22 mouse cellular contexts compared by ENCODE assay signal in the genomic region with DNA sequence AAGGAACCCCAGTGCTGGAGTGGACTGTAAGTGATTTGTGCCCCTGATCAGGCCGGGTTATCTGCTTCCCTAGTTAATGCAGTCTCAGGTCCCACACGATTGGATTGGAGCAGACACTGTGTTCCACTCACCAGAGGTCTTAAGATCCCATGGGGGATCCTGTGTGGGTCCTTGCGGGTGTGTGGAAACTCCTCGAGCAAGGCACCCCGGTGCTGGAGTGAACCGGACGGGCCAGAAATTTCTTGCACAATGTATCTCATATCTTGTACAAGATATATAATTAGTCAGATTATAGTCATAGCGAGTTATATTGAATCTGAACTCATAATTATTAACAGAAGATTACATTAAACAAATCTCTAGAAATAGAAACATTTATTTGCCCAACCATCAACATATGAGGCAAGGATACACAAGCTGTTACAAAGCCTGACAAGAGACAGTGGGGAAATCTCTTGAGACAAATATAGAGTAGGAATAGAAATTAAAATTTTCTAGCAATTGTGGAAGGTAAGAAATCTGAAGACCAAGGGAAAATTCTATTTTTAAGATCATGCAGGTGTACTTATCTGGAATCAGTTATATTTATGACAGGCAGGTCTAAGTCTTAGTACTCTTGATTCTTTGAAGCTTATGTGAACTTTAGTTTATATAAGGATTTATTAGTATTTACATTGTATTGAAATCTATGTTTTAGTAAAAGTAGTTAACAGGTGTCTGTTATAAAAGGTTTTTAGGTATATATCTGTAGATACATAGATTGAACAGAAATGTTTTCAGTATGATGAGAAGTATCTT. TPM values are rescaled to one million over a fixed set of nuclear protein-coding genes. Genes with fewer than 3 reads are reported as not detected.
"Had no signal": no experiment of that assay in that cellular context is flagged by ENCODE, and none has a peak within 500 bp of the region (broad histone marks: within the 10 kb centered on the region; RNA-seq: fewer than 3 reads in every experiment).

No protein-coding gene starts in this region.

- H3K27ac ChIP-seq: lung, embryonic 15.5 days; macrophage; midbrain, embryonic 13.5 days; midbrain, embryonic 15.5 days; neural tube, embryonic 13.5 days; neural tube, embryonic 15.5 days had no signal

- H3K4me1 ChIP-seq: lung, embryonic 15.5 days; midbrain, embryonic 13.5 days; midbrain, embryonic 15.5 days; neural tube, embryonic 13.5 days; neural tube, embryonic 15.5 days had no signal

- ATAC-seq: liver, postnatal 0 days; lung, postnatal 0 days; midbrain, embryonic 13.5 days; midbrain, embryonic 15.5 days had no signal

- H3K4me3 ChIP-seq: lung, embryonic 15.5 days; megakaryocyte, embryonic 14.5 days; midbrain, embryonic 13.5 days; midbrain, embryonic 15.5 days; myocyte; neural tube, embryonic 13.5 days; neural tube, embryonic 15.5 days had no signal

- H3K36me3 ChIP-seq: lung, embryonic 15.5 days; midbrain, embryonic 13.5 days; midbrain, embryonic 15.5 days; neural tube, embryonic 13.5 days; neural tube, embryonic 15.5 days had no signal

- DNase-seq: liver, postnatal 0 days; lung, adult 2 months; lung, postnatal 14 days; lung, postnatal 36 days; retina, postnatal 1 day; right cerebral cortex, adult 18-20 months; right cerebral cortex, postnatal 25 days; right cerebral cortex, postnatal 4 days; spleen, adult 18-20 months; thymus, adult 18-20 months; thymus, postnatal 14 days; thymus, postnatal 36 days had no signal

- H3K27me3 ChIP-seq: lung, embryonic 15.5 days; megakaryocyte, embryonic 14.5 days; midbrain, embryonic 13.5 days; midbrain, embryonic 15.5 days; neural tube, embryonic 13.5 days; neural tube, embryonic 15.5 days had no signal

- H3K4me2 ChIP-seq: lung, embryonic 15.5 days; midbrain, embryonic 11.5 days; midbrain, embryonic 13.5 days; midbrain, embryonic 15.5 days; neural tube, embryonic 13.5 days; neural tube, embryonic 15.5 days had no signal

- H3K9me3 ChIP-seq: lung, embryonic 15.5 days; megakaryocyte, embryonic 14.5 days; midbrain, embryonic 13.5 days; midbrain, embryonic 15.5 days; neural tube, embryonic 13.5 days; neural tube, embryonic 15.5 days had no signal

- H3K9ac ChIP-seq: liver, postnatal 0 days; lung, embryonic 15.5 days; midbrain, embryonic 13.5 days; midbrain, embryonic 15.5 days; neural tube, embryonic 13.5 days; neural tube, embryonic 15.5 days had no signal

RNA-seq across cellular contexts. Expression of a gene that starts 18.1 kb away (rescaled TPM):
- polyA plus RNA-seq: myocyte had no signal
